Comparison of ENCODE assay signal across 28 mouse cellular contexts in genomic region chr5:136649071-136649470, GRCm38 (mm10). TPM values are rescaled to one million over a fixed set of nuclear protein-coding genes. Genes with fewer than 3 reads are reported as not detected.
"Had no signal": no experiment of that assay in that cellular context is flagged by ENCODE, and none has a peak within 500 bp of the region (broad histone marks: within the 10 kb centered on the region; RNA-seq: fewer than 3 reads in every experiment).

No protein-coding gene starts in this region.

- H3K4me2 ChIP-seq: limb, embryonic 13.5 days; liver, embryonic 12.5 days; liver, embryonic 15.5 days; lung, embryonic 15.5 days; neural tube, embryonic 12.5 days; stomach, embryonic 15.5 days had no signal

- ATAC-seq: intestine, embryonic 16.5 days; liver, embryonic 12.5 days had no signal

- H3K27ac ChIP-seq: kidney, postnatal 0 days; layer of hippocampus, adult 2 months; limb, embryonic 10.5 days; limb, embryonic 13.5 days; liver, embryonic 12.5 days; liver, embryonic 15.5 days; lung, embryonic 15.5 days; midbrain, embryonic 10.5 days; neural tube, embryonic 12.5 days; stomach, embryonic 15.5 days had no signal

- DNase-seq: kidney, adult 18-20 months; kidney, adult 9 months; kidney, postnatal 25 days; layer of hippocampus, adult 9-11 months; liver; lung, adult 18-20 months; lung, postnatal 10 days; lung, postnatal 36 days; right cerebral cortex, postnatal 25 days; spleen, adult 18-20 months; thymus, postnatal 25 days had no signal

- H3K36me3 ChIP-seq: limb, embryonic 10.5 days; limb, embryonic 13.5 days; liver, embryonic 12.5 days; liver, embryonic 15.5 days; lung, embryonic 15.5 days; midbrain, embryonic 10.5 days; neural tube, embryonic 12.5 days; stomach, embryonic 15.5 days had no signal

- H3K9ac ChIP-seq: limb, embryonic 13.5 days; liver, embryonic 12.5 days; liver, embryonic 15.5 days; lung, embryonic 15.5 days; neural tube, embryonic 12.5 days; stomach, embryonic 15.5 days had no signal

- H3K27me3 ChIP-seq: limb, embryonic 13.5 days; liver, embryonic 15.5 days; lung, embryonic 15.5 days; megakaryocyte, embryonic 14.5 days; neural tube, embryonic 12.5 days; stomach, embryonic 15.5 days had no signal

- H3K9me3 ChIP-seq: limb, embryonic 10.5 days; limb, embryonic 13.5 days; liver, embryonic 12.5 days; liver, embryonic 15.5 days; lung, embryonic 15.5 days; megakaryocyte, embryonic 14.5 days; midbrain, embryonic 10.5 days; neural tube, embryonic 12.5 days; stomach, embryonic 15.5 days had no signal

- H3K4me1 ChIP-seq: limb, embryonic 10.5 days; liver, embryonic 12.5 days; liver, embryonic 15.5 days; lung, embryonic 15.5 days; midbrain, embryonic 10.5 days; neural tube, embryonic 12.5 days; stomach, embryonic 15.5 days had no signal

- H3K4me3 ChIP-seq: layer of hippocampus, adult 2 months; limb, embryonic 10.5 days; limb, embryonic 13.5 days; liver, embryonic 12.5 days; liver, embryonic 15.5 days; lung, embryonic 15.5 days; megakaryocyte, embryonic 14.5 days; midbrain, embryonic 10.5 days; neural tube, embryonic 12.5 days; stomach, embryonic 15.5 days had no signal

RNA-seq across cellular contexts. Expression of gene Myl10, which starts 43.9 kb away (rescaled TPM):
- total RNA-seq: layer of hippocampus, adult 2 months; layer of hippocampus, postnatal 25 days; left cerebral cortex, adult 18-20 months; left cerebral cortex, postnatal 25 days; midbrain, postnatal 0 days had no signal
- polyA plus RNA-seq: intestine, embryonic 16.5 days; kidney, postnatal 0 days; large intestine, adult 2 months; limb, embryonic 10.5 days; limb, embryonic 13.5 days; liver, embryonic 12.5 days; liver, embryonic 15.5 days; midbrain, embryonic 10.5 days; midbrain, postnatal 0 days; neural tube, embryonic 12.5 days had no signal
